8 mouse cellular contexts compared by ENCODE assay signal in genomic region chr6:15720461-15720817, GRCm38 (mm10). TPM values are rescaled to one million over a fixed set of nuclear protein-coding genes. Genes with fewer than 3 reads are reported as not detected.
DNase-seq lines count a peak whose midpoint lies in the region; ATAC-seq lines count a peak whose summit lies in the region.

Gene Mdfic (plus strand): TSS chr6:15720661.

- H3K27ac ChIP-seq in embryonic facial prominence, embryonic 10.5 days (replicated peaks), result peak within 1 kb of the TSS; percentile 96
- peak within 1 kb of the TSS; percentile 95 for H3K27ac ChIP-seq in heart, embryonic 10.5 days
- peak within 1 kb of the TSS; percentile 98 for H3K27ac ChIP-seq in lung, embryonic 16.5 days (ENCODE audit: low read length)

- peak within 1 kb of the TSS; percentile 84 for H3K4me3 ChIP-seq in embryonic facial prominence, embryonic 10.5 days
- peak within 1 kb of the TSS; percentile 83 for H3K4me3 ChIP-seq in heart, embryonic 10.5 days
- peak within 1 kb of the TSS; percentile 92 for H3K4me3 ChIP-seq in lung, embryonic 16.5 days (ENCODE audit: low read length)

- WGBS in embryonic facial prominence, embryonic 10.5 days, result 1% methylated on average over 16 of the region's 16 CpGs
- WGBS in heart, embryonic 10.5 days, result 0% methylated on average over 16 of the region's 16 CpGs
- 2% methylated on average over 16 of the region's 16 CpGs for WGBS in lung, embryonic 16.5 days

- no peaks in the 10 kb centered on the region for H3K36me3 ChIP-seq in embryonic facial prominence, embryonic 10.5 days (replicated peaks)
- H3K36me3 ChIP-seq in heart, embryonic 10.5 days, result no peaks in the 10 kb centered on the region
- no peaks in the 10 kb centered on the region for H3K36me3 ChIP-seq in lung, embryonic 16.5 days (ENCODE audit: control insufficient read depth, insufficient read depth, low read length)

- DNase-seq in retina, postnatal 1 day, result peak; percentile 62
- no peak for DNase-seq in retina, embryonic 14.5 days (ENCODE audit: low spot score)
- no peak for DNase-seq in embryonic facial prominence, embryonic 10.5 days (ENCODE audit: low spot score)
- DNase-seq in heart, embryonic 10.5 days (ENCODE audit: low spot score), result peak; percentile 82
- peak; percentile 48 to 65 for DNase-seq in kidney, adult 8-10 months
- peak; percentile 74 for DNase-seq in ovary, postnatal 10 days (ENCODE audit: low spot score)
- no peak for DNase-seq in cerebellum, adult 9-11 months

- no peaks in the 10 kb centered on the region for H3K9me3 ChIP-seq in embryonic facial prominence, embryonic 10.5 days
- H3K9me3 ChIP-seq in heart, embryonic 10.5 days, result no peaks in the 10 kb centered on the region
- H3K9me3 ChIP-seq in lung, embryonic 16.5 days (ENCODE audit: control insufficient read depth, low read length), result no peaks in the 10 kb centered on the region

- H3K4me2 ChIP-seq in lung, embryonic 16.5 days (ENCODE audit: low read depth, low read length), result peak within 1 kb of the TSS; percentile 73

- H3K4me1 ChIP-seq in embryonic facial prominence, embryonic 10.5 days, result peaks cover 26% of the 10 kb centered on the region
- H3K4me1 ChIP-seq in heart, embryonic 10.5 days, result peaks cover 6% of the 10 kb centered on the region; the same call in 1 of the 2 replicates
- H3K4me1 ChIP-seq in lung, embryonic 16.5 days (replicated peaks; ENCODE audit: control insufficient read depth, insufficient read depth, low read length), result peaks cover 18% of the 10 kb centered on the region

- ATAC-seq in lung, embryonic 16.5 days (ENCODE audit: low read depth), result peak; percentile 86

- H3K9ac ChIP-seq in lung, embryonic 16.5 days (ENCODE audit: low read length), result peak within 1 kb of the TSS; percentile 99

- H3K27me3 ChIP-seq in embryonic facial prominence, embryonic 10.5 days (replicated peaks; ENCODE audit: low read depth, poor library complexity, severe bottlenecking), result no peaks in the 10 kb centered on the region
- H3K27me3 ChIP-seq in heart, embryonic 10.5 days (ENCODE audit: insufficient read depth, poor library complexity, severe bottlenecking), result no peaks in the 10 kb centered on the region
- H3K27me3 ChIP-seq in lung, embryonic 16.5 days (ENCODE audit: control insufficient read depth, insufficient read depth, low read depth, low read length), result no peaks in the 10 kb centered on the region

RNA-seq across cellular contexts. Expression of gene Mdfic, which starts in this region (rescaled TPM):
- polyA plus RNA-seq in embryonic facial prominence, embryonic 10.5 days (2016; fragmentation: Nextera tagmentation; extraction: Ambion mirVana), result 5.0 and 6.6 TPM in 2 replicates
- polyA plus RNA-seq in heart, embryonic 10.5 days (2016; fragmentation: Nextera tagmentation; extraction: Ambion mirVana), result 4.9 and 6.3 TPM in 2 replicates
- polyA plus RNA-seq in lung, embryonic 16.5 days (2015; fragmentation: Nextera tagmentation; extraction: Ambion mirVana), result 8.4 and 9.4 TPM in 2 replicates

Comparison
In these comparisons a context has a peak if more than half of its experiments do, and no peak if none do; other contexts are left out.
1. DNase-seq: peak in retina, postnatal 1 day (single experiment), heart, embryonic 10.5 days (single experiment), kidney, adult 8-10 months (2 of 2) and ovary, postnatal 10 days (single experiment); none in retina, embryonic 14.5 days (single experiment), embryonic facial prominence, embryonic 10.5 days (single experiment) and cerebellum, adult 9-11 months (single experiment).
2. Peak in every context shown above with its lines, with median percentiles within 50 percentile points of each other: H3K27ac ChIP-seq and H3K4me3 ChIP-seq.